Mouse (Mus musculus): ENCODE measurements around the gene Cd4.

The Cd4 gene

DNA sequence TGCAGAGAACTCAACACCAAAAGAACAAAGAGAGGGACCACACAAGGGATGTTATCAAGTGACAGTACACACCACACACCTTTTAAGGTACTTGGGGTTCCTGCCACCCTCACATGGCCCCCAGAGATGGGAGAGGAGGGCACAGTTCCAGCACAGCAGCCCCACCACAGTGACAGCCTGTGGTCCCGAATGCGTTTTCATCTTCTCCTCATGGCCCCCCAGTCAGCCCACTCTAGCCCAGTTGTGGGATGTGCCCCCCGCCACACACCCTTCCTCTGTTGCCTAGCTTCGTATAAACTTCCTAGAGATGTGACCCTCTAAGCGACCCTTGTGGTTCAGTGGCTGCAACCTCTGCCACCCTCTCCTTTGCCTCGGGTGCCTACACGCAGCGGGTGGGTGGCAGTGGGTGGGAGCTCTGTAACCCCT is 2.1 kb downstream of the Cd4 start:
- DNase-seq (ENCODE audit: low read depth, low spot score) = no peak

DNA sequence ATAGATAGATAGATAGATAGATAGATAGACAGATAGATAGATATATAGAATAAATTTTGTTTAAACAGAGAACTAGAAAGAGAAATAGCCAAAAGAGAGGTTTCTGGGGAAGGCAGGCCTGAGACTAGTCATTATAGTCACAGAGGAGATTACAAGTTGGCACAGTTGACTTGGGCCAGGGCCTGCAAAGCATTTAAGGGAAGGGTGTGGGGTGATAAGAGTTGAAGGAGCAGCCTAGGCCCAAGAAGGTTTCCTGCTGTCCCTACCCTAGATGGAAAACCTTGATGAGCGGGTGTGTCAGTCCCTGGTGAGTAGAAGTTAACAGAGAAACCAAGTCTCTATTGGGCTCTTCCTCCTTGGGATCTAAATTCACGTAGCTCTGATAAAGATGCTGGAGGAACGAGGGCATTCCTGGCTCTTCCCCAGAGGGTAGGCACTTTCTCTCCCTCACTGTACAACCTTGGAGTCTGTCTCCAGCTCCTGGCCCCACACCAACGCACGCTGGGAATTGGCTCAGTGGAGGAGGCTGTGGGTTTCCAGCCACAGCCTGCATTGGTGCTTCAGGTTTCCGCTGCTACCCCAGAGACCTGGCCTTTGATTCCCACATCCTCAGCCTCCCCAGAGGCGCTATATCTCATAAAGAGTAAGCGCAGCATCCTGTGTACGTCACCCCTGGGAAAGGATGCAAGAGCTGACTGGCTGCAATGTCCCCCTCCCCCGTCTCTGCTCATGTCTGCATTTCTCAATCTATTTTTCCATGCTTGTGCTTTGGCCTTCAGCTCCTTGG is 3.1 kb downstream of the Cd4 start:
- no peak for DNase-seq (ENCODE audit: low read depth, low spot score)

DNA sequence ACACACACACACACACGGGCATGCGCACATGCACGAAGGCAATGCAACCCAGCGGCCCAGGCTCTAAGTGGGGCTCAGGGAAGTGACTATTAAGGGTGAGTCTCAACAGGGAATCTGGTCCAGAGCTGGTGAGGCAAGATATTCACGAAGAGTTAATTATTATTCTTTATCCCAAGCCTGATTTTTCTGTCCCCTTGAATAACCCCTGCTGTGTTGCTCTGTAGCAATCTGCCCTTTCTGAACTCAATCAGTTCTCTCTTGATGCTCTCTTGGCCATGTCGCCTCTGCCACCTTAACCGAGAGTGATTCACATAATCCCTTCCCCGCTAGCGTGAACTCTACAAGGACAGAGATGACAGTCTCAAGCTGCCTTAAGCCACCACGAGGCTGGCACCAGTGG is 4.7 kb downstream of the Cd4 start:
- DNase-seq (ENCODE audit: low read depth, low spot score) = no peak

DNA sequence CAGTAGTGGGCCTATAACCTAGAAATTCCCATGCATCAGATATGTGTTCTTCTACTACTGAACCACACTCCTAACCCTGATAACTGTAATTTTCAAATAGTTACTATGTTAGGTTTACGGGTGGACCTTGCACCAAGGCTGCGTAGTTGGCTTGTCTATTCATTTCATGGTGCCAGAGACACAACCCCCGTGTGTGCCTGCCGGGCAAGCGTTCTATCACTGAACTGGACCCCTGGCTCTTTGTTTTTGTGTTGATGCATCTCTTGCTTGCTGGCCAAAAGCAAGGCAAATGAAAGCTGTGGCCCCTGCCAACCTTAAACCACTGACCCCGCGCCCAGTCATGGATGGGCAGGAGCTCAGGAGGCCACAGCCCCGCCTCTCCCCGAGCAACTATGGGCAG is 6.2 kb downstream of the Cd4 start:
- no peak for DNase-seq (ENCODE audit: low read depth, low spot score)

DNA sequence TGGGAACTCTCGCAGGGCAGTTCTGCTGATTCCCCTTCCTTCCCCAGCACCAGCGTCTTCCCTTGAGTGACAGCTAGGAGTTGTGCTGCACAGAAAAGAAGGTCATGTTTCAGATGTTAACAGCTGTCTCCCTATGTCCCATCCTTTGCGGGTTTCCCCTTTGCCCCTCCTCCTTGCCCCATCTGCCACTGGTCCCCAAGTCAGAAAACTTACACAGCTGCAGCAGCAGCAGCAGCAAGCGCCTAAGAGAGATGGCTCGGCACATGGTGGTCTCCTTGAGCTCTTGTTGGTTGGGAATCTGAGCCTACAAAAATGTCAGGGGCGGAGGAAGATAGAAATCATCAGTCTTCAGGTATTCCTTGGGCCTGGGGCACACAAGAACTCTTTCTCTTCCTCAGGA is 8.6 kb downstream of the Cd4 start:
- DNase-seq (ENCODE audit: low read depth, low spot score) = no peak

DNA sequence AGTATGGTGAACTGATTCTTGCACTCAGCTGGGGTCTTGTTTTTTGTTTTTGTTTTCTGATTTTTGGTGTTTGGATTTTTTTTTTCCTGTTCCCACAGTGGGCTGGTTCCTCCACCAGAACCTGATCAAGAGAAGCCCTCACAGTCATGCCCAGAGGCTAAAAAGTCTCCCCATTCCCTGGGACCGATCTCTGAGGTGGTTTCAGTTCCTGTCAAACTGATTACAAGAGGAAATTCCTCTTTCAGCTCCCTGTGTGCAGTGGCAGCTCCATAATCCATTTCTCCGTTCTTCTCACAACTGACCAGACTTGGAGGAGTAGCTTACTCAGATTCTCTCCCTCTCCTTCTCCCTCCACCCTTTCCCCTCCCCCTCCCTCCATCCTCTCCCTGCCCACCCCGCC is 13.7 kb downstream of the Cd4 start:
- no peak for DNase-seq (ENCODE audit: low read depth, low spot score)

DNA sequence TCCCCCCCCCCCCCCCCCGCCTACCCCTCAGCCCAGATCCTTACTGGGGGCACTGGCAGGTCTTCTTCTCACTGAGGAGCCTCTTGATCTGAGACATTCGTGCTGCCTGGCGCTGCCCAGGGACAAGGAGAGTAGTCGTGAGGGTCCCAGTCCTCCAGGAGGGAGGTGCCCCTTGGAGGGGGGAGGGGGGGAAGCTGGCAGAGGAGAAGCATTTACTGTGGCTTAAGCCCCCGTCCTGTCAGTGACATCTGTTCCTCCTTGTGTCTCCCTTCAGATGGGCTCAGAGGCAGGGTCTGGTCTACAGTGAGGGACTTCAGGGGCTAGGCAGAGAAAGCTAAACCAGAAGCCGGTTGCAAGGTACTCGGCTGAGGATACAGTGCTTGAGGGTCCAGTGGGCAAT is 21.5 kb downstream of the Cd4 start:
- DNase-seq (ENCODE audit: low read depth, low spot score) = no peak

DNA sequence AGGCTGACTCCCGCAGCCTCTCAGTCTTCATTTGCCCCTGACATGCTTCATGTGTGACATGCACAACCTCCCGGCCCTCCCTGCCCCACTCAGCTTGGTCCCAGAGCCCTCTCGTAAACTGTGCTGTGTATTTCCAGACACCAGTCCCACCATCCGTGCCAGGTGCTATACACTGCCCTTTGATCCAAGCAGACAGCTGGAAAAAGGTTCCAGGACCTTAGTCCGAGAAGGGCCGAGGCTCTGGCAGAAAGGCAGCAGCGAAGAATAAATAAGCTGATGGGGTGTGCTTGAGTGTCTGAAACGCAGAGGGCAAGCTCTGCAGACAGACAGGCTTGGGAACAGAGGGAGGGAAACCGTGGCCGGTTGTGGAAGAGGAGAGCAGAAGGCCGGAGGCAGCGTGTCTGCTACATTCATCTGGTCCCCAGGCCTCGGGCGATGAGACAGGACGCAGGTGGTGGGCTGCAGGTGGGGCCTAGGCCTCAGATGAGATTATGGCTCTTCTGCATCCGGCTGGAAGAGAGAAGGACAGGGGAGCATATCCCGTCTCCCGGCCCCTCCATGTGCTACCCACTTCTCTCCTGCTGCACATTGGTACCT is 22.2 kb downstream of the Cd4 start:
- DNase-seq (ENCODE audit: low read depth, low spot score) = no peak

DNA sequence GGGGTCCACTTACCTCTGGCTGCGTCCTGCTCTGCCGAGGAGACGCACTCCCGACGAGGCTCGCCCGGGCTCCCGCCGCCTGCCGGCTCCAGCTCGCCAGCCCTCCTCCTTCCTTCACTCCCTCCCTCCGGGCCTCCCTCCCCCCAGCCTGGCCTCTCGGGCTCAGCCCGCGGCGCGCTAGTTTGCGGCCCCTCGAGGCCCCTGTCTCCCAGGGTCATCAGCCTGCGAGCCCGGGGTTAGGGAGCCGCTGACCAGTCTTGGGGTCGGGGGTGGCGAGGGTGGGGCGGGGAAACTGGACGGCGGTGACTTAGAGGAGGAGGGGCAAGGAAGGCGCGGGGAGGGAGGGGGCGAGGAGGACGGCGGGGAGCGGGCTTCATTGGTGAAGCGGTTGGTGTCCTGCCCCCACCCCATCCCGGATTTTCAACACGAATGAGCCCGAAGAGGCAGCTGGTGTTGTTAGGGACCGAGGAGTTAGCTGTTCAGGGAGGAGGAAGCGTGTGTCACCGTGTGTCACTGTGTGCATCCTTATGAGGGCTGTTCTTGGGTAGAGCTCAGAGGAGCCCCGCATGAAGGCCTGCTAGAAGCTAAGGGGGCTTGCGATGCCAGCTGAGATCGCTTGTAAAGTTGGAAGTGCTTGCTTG is 24.2 kb downstream of the Cd4 start, which contains the start of gene Gpr162:
Gene Gpr162, minus strand, starts transcription at position 326 of the 641 bp plus-strand sequence.
- no peak for DNase-seq (ENCODE audit: low read depth, low spot score)

DNA sequence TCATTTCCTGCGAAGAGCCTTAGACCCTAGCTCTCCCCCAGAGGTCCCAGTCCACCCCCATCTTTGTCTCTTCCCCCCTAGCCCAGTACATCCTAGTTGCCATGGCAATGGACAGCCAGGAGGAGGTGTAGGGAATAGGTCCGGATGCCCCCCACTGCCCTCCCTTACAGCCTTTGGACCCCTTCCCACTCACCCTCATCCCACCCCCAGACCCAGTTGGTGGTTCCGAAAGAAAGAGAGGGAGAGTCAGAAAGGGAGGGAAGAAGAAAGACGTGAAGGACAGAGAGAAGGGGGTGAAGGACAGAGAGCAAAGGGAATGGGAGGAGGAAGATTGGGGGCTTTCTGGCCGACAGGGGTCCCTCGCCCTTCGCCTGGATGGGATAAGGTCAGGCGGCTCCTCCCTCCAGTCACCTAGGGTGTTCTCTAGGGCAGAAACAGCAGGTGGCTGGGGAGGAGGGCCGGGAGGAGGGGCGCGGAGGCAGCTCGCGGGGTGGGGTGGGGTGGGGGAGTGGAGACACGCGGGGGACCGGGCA is 24.8 kb downstream of the Cd4 start:
- no peak for DNase-seq (ENCODE audit: low read depth, low spot score)

DNA sequence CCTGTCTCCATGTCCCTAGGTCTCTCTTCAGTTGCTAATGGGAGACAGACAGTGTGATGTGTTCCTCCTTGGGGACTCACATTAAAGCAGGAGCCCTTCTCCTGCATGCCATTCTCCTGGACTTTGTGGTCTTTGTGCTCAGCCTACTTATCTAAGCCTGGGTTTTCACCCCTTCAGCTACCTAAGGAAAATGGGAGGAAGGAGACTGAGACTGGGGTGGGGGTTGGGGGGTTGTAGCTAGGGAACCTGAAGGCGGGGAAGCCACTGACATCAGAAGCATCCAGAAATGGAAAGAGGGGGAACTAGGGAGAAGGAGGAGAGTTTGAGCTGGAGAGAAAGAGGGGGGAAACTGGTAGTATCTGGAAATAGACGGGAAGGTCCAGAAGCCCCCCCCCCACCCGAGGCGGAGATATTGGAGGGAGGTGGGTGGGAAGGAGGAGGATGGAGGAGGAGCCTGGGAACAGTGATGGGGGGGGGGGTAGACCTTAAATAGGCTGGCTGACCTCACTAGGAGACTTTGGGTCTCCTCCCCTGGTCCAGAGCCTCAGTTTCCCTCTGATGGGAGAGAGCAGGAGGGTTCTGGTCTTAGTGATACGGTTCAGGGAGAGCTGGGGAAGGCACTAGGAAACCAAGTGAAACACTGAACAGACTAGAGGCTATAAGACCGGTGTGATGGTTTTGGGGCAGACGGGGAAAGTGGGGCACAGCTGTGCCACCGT is 25.5 kb downstream of the Cd4 start:
- DNase-seq (ENCODE audit: low read depth, low spot score) = no peak

DNA sequence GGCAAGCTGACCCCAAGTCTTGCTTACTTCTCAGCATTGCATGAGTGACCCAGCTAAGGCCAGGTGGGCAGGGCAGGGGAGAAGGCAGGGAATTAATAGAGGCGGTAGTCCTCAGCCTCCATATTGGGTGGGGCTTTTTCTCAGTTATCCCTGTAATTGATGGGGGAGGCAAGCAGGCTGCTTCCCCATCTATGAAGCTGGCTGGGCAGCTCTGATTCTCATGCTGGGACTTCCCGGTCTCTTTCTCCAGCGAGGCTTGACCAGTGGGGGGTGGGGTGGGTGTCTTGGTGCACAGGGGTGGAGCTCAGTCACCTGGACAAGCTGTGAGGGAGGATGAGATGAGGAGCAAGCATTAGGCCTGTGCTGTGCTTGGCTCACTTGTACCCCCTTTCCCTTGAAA is 26.2 kb downstream of the Cd4 start:
- no peak for DNase-seq (ENCODE audit: low read depth, low spot score)

DNA sequence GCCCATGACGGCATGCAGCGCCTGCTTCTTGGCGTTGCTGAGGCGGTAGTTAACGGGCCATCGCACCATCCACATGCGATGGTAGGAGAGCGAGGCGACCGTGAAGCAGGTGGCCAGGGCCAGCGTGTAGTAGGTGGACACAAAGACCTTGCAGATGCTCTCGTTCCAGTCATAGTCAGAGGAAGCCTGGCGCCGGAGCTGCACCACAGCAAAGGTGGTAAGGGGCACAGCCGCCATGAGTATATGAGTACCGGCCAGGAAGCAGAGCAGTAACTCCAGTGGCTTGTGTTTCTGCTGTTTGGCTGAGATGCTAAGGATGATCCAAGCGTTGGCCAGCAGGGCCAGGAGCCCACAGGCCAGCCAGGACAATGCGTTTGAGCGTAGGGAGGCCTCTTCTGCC is 26.8 kb downstream of the Cd4 start:
- DNase-seq (ENCODE audit: low read depth, low spot score) = no peak

DNA sequence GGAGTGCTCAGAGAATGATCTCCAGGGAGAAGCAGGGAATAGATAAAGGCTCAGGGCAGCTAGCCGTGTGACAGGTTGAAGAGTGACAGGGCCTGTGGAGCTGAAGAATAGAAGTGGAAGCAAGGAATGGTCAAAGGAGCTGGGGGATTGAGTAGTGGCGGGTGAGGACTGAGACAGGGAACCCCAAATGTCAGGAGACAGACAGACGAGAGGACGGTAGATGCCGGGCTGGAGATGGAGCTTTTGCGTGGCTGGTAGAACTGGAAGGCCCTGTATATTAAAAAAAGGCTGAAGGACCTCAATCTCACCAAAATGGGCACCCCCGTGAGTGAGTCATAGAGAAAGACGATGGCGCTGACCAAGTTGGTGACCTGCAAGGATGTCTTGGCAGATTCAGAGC is 27.5 kb downstream of the Cd4 start:
- DNase-seq (ENCODE audit: low read depth, low spot score) = no peak

DNA sequence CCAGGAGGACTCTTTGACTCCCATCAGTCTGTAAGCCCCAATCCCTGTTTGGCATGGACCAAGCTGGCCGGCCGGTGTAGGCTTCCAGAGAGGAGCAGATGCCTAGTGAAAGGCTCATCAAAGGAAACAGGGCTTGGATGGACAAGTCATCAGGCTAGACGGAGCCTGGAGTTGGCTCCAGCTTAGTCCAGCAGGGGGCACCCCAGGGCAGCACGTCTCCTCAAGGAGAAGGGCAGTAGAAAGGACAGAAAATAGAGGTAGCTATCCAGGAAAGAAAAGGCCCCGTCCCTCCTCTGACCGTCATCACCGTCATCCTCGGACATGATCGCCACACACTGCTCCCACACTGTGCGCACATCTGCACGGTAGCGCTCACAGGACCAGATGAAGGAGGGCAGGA is 28.3 kb downstream of the Cd4 start:
- peak; percentile 79 for DNase-seq (ENCODE audit: low read depth, low spot score)

DNA sequence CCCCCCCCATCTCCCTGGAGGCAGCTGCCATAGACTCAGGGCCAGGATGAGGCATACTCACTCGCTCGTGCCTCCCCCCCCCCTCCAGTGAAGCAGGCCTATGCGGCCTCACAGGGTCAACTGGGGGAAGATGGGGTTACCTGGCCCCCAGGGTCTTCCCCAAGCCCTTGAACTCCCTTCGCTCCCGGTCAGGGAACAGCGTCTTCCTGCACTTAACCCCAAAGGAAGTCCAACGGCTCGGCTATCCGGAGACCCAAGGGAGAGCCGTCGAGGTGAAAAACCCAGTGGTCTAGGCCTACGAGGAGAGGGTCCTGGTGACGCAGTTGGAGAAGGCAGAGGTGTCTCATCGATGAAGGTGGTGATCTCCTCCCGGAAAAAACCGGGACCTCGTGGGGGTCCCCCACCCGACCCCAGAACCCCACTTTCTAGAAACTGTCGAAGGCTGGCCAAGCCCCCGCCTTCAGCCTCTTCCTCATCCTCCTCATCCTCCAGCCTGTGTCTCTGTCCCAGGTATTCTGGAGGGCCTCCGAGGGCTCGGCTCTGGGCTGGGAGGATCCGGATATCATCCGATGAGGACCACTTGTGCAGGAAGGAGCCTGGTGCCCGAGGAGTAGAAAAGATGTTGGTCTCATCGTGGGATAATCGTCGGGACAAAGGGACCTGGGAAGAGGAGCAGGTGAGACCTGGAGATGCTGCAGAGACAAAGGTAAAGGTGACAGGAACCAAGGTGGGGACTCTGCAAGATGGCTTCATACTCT is 29.3 kb downstream of the Cd4 start:
- DNase-seq (ENCODE audit: low read depth, low spot score) = no peak

DNA sequence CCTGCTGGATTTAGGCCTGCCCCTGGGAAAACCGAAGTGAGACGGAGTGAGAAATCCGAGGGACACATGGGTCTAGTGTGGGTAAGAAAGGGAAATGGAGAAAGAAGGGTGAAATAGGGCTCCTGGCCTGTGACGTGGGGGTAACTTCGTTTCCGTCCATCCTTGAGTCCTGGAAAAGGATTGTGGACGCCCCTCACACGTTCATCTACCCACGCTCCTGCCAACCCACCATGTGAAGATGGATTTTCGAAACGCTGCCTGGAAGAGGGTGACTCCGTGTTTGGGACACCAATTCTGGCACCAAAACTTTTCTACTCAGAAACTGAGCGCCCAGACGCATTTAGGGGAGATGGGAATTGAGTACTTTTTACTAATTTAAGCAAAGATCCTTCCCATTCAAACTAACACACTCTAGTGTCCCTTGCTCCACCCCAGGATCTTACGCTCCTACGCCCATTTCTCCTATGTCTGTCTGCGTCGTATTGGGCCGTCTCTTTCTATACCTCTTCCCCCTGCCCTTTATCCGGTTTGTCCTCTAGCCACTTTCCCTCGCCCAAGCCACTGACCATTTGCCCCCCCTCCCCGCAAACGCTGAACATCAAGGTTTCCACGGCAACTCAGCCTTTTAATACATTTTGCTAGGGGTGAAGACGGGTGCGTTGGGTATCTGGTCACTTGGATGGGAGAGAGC is 30.0 kb downstream of the Cd4 start:
- DNase-seq (ENCODE audit: low read depth, low spot score) = no peak

DNA sequence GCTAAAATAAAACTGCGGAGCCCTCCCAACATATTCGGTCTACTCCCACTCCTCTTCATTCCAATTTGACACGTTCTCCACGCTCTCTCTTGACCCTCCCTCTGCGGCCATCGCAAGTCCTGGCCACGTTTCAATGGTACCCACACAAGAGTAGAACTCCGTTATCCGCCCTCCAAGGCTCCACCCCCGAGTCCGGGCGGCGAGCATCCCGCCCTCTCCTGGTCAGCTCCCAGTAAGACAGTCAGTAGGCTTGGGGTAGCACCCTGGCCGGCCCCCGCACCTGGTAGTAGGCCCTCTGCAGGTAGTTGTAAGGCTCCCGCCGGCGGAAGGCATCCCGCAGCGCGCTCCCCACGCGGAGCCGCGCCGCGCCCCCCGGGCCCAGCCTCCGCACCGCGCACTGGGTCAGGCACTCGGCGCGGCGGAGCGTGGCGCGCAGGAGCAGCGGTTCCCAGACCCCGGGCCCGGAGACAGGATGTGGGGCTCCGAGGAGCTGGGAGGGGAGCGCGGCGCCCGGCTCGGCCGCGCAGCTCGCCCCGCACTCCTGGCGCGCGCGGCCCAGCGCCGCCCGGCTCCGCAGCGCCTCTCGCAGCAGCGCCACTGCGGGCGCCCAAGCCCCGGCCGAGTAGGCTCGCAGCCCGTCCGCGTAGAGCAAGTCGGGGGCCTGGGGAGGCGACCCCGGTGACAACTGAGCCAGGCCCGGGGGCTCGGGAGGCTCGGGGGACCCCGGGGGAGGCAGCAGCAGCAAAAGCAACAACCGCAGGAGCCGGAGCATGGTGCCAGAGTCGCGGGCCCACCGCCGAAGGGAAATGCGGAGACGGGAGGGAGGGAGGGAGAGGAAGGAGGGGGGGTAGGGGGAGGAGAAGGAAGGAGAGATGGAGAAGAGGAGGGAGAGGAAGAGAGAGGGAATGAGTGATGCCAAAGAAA is 30.8 kb downstream of the Cd4 start, which contains the start of gene P3h3:
Gene P3h3, minus strand, starts transcription at position 837 of the 924 bp plus-strand sequence.
- DNase-seq (ENCODE audit: low read depth, low spot score) = peak; percentile 92

DNA sequence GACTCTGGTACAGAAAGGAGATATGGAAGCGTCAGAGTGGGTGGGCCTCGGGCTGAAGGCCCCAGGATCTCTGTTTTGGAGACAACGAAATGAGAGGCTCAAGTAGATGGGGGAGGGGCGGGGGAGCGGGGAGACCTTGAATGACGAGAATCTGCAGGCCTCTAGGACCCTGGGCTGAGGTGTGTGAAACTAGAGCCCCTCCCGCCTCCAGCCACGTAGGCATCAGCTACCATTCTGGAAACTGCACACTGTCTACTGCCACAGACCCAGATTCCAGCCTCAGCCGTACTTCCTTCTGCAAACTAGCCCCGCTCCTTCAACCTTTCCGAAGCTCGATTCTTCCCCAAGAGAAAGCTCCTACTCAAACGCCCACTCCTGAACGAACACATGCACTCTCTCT is 31.7 kb downstream of the Cd4 start:
- DNase-seq (ENCODE audit: low read depth, low spot score) = peak; percentile 75

DNA sequence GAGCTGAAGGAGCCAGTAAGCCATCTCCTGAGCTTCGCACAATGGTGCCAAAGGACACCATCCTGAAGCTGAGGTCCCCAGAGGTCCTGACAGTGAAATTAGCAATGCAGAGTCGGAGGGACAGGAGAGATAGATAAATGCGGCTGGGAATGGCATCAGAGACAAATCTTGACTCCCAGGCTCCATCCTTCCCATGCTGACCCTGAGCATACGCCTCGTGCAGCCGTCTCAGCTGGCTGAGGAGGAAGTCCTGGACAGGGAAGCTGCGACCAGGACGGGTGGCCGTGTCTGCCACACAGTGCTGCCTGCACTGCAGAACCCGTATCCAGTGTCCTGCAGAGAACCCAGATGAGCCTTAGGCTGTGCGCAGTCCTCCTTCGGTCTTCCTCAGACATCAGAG is 33.4 kb downstream of the Cd4 start:
- no peak for DNase-seq (ENCODE audit: low read depth, low spot score)
